Mouse (Mus musculus): Measurements from ENCODE around the gene Ccdc124.

Gene Ccdc124

GRCm38 (mm10) chr8:70850132-70850845, 23.4 kb downstream of the Ccdc124 start:
- no peak for DNase-seq (ENCODE audit: extremely low read depth, insufficient read length, low spot score)

DNA sequence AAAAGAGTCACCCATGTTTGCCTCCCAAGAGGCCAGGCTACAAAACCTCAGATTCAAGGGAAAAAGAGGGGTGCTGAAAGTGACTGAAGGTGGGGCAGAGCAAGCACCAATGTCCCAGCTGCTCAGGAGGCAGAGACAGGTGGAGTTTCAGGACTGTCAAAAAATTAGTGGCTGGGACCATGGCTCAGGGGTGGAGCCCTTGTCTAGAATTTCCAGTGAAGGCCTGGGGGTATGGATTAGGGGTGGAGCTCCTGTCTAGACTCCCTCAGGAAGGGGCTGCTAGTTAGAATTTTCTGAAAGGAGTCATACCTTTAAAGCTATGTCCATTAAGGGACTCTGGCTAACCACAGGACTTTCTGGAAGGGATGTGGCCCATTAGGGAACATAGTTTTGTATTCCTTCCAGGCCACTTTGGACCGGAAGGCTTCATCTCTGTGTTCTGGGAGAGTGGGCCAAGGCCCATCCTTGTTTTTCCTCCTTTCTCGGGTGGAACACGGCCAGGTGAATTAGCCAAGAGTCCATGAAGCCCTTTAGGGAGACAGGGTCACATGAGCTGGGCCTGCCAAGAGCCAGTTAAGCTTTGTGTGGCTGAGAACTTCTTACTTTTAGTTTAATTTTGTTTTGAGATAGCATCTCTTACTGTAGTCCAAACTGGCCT, 24.3 kb downstream of the Ccdc124 start:
- DNase-seq (ENCODE audit: extremely low read depth, insufficient read length, low spot score) = peak; percentile 59

GRCm38 (mm10) chr8:70846371-70847154, 27.2 kb downstream of the Ccdc124 start:
- no peak for DNase-seq (ENCODE audit: extremely low read depth, insufficient read length, low spot score)

DNA sequence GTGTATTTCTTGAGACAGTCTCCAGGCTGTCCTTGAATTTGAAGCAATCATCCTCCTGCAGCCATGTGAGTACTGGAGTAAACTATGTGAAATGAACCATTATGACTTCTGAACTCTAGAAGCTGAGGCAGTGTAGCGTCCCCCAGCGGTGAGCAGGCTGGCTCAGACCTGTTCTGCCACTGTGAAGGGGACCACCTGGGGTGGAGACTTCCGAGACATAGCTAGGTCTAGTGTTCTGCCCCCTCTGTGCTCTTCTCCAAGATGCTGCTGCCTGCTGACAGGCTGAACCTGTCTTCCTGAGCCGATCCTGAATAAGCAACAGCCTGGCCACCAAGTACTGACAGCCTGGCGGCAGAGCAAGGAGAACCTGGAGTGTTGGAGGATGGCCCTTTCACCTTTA, 28.6 kb downstream of the Ccdc124 start:
- DNase-seq (ENCODE audit: extremely low read depth, insufficient read length, low spot score) = no peak

DNA sequence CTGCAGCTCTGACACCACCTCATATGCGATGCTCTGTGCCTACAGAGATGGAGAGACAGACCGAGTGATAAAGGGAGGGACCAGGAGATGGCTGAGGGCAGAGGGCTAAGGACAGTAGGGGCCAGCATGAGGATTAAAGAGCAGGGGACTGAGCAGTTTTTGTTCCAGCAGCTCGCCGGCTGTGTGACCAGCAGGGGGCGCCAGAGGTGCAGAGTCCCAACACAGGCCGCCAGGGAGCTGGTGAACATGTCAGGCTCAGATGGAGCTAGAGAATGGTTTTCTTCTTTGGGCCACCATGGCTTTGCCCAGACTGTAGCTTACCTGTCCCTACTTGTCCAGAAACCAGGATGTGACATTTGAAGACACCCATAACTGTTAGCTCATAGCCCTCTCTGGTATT, 29.2 kb downstream of the Ccdc124 start:
- peak; percentile 72 for DNase-seq (ENCODE audit: extremely low read depth, insufficient read length, low spot score)

DNA sequence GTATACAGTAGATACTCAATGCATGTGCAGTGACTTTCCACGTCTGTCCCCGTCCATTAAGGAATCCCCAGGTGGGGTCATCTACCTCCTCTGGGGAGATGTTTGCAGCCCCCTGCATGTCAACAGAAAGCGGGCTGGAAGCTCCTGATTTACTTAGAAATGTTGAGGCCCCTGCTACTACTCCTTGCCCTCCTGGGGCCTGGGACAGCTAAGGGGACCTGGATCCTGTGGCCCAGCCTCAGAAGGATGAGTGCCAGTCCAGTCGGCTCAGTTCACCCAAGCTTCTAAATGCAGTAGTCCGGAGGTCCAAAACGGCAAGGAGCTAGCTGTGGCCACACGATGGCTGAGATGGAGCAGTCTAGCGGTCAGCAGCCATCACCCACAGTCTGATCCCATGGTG, 29.8 kb downstream of the Ccdc124 start:
- no peak for DNase-seq (ENCODE audit: extremely low read depth, insufficient read length, low spot score)

- DNase-seq (ENCODE audit: extremely low read depth, insufficient read length, low spot score) = no peak
These were observed 30.4 kb downstream of the Ccdc124 start for GRCm38 (mm10) chr8:70843214-70843773.

DNA sequence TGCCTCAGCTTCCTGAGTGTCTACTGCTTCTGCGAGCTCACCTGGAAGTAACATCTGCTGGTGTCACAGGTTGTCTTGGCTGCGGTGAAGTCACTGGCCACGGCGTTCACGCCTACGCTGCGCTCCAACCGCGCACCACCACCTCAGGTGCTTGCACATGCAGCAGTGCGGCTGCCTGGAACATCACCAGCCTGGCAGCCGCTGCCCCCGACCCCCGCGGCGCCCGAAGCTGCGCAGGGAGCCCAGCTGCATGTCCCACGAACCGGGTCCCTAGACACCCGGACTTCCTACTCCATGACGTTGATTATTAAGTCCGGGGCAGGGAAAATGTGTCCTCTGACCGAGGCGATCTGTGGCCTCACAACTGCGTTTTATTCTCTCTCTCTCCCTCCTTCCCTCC, 31.3 kb downstream of the Ccdc124 start:
- DNase-seq (ENCODE audit: extremely low read depth, insufficient read length, low spot score) = no peak

GRCm38 (mm10) chr8:70841147-70842072, 32.3 kb downstream of the Ccdc124 start:
- peak; percentile 57 for DNase-seq (ENCODE audit: extremely low read depth, insufficient read length, low spot score)

DNA sequence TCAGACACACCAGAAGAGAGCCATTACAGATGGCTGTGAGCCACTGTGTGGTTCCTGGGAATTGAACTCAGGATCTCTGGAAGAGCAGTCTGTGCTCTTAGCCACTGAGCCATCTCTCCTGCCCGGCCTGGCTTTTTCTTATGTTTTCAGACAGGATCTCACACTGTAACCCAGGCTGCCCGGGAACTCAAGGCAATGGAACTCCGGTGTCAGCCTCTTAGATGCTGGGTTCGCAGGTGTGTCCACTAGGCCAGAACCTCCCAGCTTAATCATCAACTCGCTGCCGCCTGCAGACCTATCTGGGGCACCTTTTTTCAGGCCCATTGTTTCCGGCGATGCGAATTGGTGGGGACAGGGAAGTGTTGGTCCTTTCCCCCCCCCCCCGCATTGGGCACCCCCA, 33.1 kb downstream of the Ccdc124 start:
- DNase-seq (ENCODE audit: extremely low read depth, insufficient read length, low spot score) = no peak

DNA sequence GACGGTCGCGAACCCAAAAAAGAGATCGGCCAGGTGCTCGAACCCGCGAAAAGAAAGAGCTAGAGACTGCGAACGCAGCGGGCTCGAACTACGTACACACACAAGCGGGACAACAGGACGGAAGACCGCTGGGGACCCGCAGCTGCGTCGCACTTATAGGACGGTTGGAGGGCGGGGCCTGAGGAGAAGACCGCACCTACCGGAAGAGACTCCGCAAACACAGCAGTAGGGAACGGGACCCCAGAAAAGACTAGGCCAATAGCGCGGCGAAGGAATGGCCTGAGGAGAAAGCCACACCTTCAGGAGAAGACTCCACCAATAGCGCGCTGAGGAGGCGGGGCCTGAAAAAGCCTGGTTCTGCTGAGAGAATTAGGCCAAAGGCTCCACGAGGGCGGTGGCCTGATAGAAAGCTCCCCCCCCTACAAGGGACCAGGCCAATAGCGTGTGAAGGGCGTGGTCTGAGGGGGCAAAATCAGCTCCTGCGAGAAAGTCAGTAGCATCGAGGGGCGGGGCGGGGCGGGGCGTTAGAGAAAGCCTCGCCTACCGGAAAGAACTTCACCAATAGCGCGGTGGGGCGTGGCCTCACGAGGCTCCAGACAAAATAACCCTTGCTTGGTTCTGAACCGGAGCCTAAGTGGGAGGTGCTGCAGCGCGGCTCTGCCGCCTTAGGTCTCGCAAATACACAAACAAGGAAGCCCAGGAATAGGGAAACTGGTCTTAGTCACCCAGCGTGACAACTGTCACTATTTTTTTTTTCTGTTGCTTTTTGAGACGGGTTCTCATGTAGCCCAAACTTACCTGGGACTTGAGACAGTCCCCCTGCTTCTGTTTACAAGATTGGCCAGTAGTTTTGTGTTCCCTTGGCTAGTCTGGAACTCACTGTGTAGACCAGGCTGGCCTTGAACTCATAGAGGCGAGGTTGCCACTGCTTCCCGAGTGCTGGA, 34.1 kb downstream of the Ccdc124 start, which contains the start of gene Arrdc2:
Gene Arrdc2, minus strand, starts transcription at position 313 of the 944 bp plus-strand sequence.
- DNase-seq (ENCODE audit: extremely low read depth, insufficient read length, low spot score) = peak; percentile 96

- DNase-seq (ENCODE audit: extremely low read depth, insufficient read length, low spot score) = peak; percentile 93
These were observed 34.9 kb downstream of the Ccdc124 start for GRCm38 (mm10) chr8:70838654-70839407.

DNA sequence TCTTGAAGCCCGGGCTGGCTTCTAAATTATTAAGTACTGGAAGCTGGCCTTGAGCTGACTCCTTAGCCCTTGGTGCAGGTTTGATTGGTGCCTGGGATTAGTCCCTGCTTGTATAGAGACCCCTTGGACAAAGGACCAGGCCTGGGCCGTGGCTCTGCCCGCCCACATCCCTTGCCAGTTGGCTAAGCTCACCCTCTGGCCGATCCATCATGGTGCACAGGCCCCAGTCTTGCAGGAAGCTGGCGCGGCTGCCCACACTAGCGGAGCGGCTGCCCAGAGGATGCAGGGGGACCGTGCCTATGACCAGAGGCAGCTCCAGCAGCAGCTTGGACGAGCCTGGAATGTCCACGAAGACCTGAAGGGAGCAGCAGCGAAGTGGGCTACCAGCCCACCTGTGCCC, 37.1 kb downstream of the Ccdc124 start:
- no peak for DNase-seq (ENCODE audit: extremely low read depth, insufficient read length, low spot score)

DNA sequence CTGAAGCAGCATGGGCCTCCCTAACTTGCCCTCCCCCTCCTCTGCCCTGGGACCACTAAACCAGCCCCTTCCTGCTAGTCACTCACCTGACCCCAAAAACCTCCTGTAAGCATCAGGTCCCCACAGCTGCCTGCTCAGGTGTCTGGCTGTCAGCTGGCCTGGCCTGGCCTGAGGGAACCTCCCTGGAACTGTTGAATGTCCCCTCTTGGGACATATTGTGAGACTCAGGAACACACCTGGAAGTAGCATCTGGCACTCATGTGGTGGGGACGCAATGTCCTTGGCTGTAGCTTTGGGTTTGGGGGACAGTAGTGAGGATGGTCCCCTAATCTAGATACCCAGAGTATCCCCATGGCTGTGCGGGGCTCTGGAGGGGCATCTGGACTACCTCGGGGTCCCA, 39.7 kb downstream of the Ccdc124 start:
- no peak for DNase-seq (ENCODE audit: extremely low read depth, insufficient read length, low spot score)

DNA sequence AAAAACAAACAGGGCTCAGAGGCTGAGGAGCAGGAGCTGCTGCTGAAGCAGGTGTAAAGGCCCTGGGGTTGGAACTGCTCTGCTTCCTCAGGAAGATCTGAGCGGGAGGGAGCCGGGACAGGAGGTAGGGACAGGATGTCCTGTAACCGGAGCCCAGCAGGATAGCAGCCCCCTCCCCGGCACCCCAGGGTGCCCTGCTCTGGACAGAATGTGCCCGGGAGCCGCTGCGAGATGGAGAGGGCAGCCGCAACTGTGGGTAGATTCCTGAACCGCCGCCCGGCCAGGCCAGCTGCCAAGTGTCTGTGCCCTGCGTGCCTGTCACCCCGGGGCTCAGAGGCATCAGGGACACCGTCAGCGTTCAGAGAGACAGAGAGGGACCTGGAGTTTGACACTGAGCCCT, 40.2 kb downstream of the Ccdc124 start:
- DNase-seq (ENCODE audit: extremely low read depth, insufficient read length, low spot score) = peak; percentile 77

- peak; percentile 73 for DNase-seq (ENCODE audit: extremely low read depth, insufficient read length, low spot score)
These were observed 40.7 kb downstream of the Ccdc124 start for GRCm38 (mm10) chr8:70833018-70833482.

GRCm38 (mm10) chr8:70832371-70832770, 41.4 kb downstream of the Ccdc124 start:
- no peak for DNase-seq (ENCODE audit: extremely low read depth, insufficient read length, low spot score)

- no peak for DNase-seq (ENCODE audit: extremely low read depth, insufficient read length, low spot score)
These were observed 42.2 kb downstream of the Ccdc124 start for GRCm38 (mm10) chr8:70831517-70831916.
